Mouse (Mus musculus) heart, embryonic 12.5 days (tissue): ENCODE results near the gene Gm10424. TPM values are rescaled to one million over a fixed set of nuclear protein-coding genes. Genes with fewer than 3 reads are reported as not detected.
"Not testable (repeated sequence)": the region's sequence is repeated elsewhere in the genome, so short reads cannot be mapped to it uniquely, and the experiment has no call there.

Source experiments
- ATAC-seq: fragments of 200-750 bp; cut with Nextera tagmentation; 2 replicates; pipeline ENCODE4 v1.8.0; 2017; ENCODE audit warnings: moderate TSS enrichment, moderate library complexity; ENCODE audit not compliant: insufficient number of reproducible peaks, low FRiP score
- H3K27ac ChIP-seq: fragments of 300-500 bp; sonication (generic); 2 replicates; pipeline ENCODE4 v1.5.1; 2016; ENCODE audit warnings: mild to moderate bottlenecking, moderate library complexity; ENCODE audit not compliant: poor library complexity, severe bottlenecking
- H3K27me3 ChIP-seq: fragments of 300-500 bp; sonication (generic); replicated peaks from 2 replicates; pipeline ENCODE4 v1.6.1; 2016; ENCODE audit warnings: mild to moderate bottlenecking, moderate library complexity
- H3K36me3 ChIP-seq: fragments of 300-500 bp; sonication (generic); 2 replicates; pipeline ENCODE4 v1.6.1; 2016; ENCODE audit warnings: mild to moderate bottlenecking, moderate library complexity
- H3K4me1 ChIP-seq: fragments of 300-500 bp; sonication (generic); replicated peaks from 2 replicates; pipeline ENCODE4 v1.6.1; 2016; ENCODE audit warnings: mild to moderate bottlenecking
- H3K4me2 ChIP-seq: fragments of 300-500 bp; sonication (generic); 2 replicates; pipeline ENCODE4 v1.6.1; 2016; ENCODE audit warnings: mild to moderate bottlenecking, moderate library complexity
- H3K4me3 ChIP-seq: fragments of 300-500 bp; sonication (generic); 2 replicates; pipeline ENCODE4 v1.5.1; 2016; ENCODE audit warnings: mild to moderate bottlenecking
- H3K9ac ChIP-seq: fragments of 300-500 bp; sonication (generic); 2 replicates; pipeline ENCODE4 v1.6.1; 2016; ENCODE audit warnings: mild to moderate bottlenecking, moderate library complexity
- H3K9me3 ChIP-seq: fragments of 300-500 bp; sonication (generic); replicated peaks from 2 replicates; pipeline ENCODE4 v1.6.1; 2016; ENCODE audit warnings: mild to moderate bottlenecking, moderate library complexity
- WGBS: fragments of 180-500 bp; shearing (Covaris S2); methylation state at CpG from one replicate; pipeline ENCODE4 v1.1.7; 2016; 5-methylcytosine and 5-hydroxymethylcytosine counted together
- polyA plus RNA-seq: library from polyadenylated mRNA; unstranded; fragments of >200 nt; fragmentation: Nextera tagmentation; extraction: Ambion mirVana; gene quantifications from 2 replicates; pipeline ENCODE4 v1.2.1, GENCODE M21; 2016

Gm10424 gene
- polyA plus RNA-seq = not detected in 2 replicates

- ATAC-seq, H3K4me2 ChIP-seq, H3K27ac ChIP-seq, H3K27me3 ChIP-seq, H3K4me1 ChIP-seq, H3K9ac ChIP-seq, H3K4me3 ChIP-seq, H3K9me3 ChIP-seq, H3K36me3 ChIP-seq: not testable (repeated sequence)
- WGBS = no CpG with 5 or more reads among the region's 1 CpGs
Measured at GRCm38 (mm10) chr5:95272668-95273067, at the start of gene Gm10424. Gene Gm10424, minus strand, starts transcription at chr5:95272768.

DNA sequence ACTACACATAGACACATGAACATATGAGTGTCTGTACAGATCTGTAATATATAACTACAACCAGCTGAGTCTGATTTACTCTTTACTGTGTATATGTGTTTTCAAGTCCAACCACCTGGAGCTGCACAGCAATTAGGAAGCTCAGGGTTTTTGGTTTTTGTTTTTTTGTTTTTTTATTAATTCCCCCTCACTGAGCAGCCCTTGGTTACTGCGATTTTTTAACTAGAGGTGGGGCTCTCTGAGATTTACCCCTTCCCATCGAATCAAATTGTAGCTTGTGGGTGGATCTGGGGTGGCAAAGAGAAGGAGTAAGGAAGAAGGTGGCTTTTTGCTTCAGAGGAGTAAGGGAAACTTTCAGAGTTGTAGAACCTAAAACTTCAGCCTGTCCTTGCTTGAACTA is 33.0 kb upstream of the Gm10424 start, which contains the start of gene Gm3259:
Gene Gm3259, plus strand, starts transcription at position 301 of the 400 bp plus-strand sequence.
- ATAC-seq, H3K4me3 ChIP-seq: not testable (repeated sequence)
- 31% methylated on average over 2 of the region's 2 CpGs for WGBS

More for the DNA sequence above, 33.0 kb upstream of the Gm10424 start, which contains the start of gene Gm3259:
- H3K9ac ChIP-seq, H3K27me3 ChIP-seq, H3K4me2 ChIP-seq, H3K27ac ChIP-seq, H3K9me3 ChIP-seq, H3K4me1 ChIP-seq, H3K36me3 ChIP-seq: not testable (repeated sequence)

Other genes starting within 250 kb of the Gm10424 start
- gene Gm7942, start 165.8 kb downstream of the Gm10424 start, polyA plus RNA-seq = not detected in 2 replicates
- not detected in 2 replicates for gene Gm16513, start 90.1 kb downstream of the Gm10424 start, polyA plus RNA-seq
- not detected in 2 replicates for gene Gm3259, start 33.1 kb upstream of the Gm10424 start, polyA plus RNA-seq
- gene D5Ertd577e, start 184.0 kb upstream of the Gm10424 start, polyA plus RNA-seq = not detected in 2 replicates
- not detected in 2 replicates for gene Gm3286, start 238.0 kb upstream of the Gm10424 start, polyA plus RNA-seq